Mouse (Mus musculus): ENCODE results near the gene Actl6a. TPM values are rescaled to one million over a fixed set of nuclear protein-coding genes. Genes with fewer than 3 reads are reported as not detected.
"Not testable (repeated sequence)": the region's sequence is repeated elsewhere in the genome, so short reads cannot be mapped to it uniquely, and the experiment has no call there.

The Actl6a gene
- 91.7 and 96.9 TPM in 2 replicates for polyA plus RNA-seq (2015; fragmentation: Nextera tagmentation; extraction: Ambion mirVana)

DNA sequence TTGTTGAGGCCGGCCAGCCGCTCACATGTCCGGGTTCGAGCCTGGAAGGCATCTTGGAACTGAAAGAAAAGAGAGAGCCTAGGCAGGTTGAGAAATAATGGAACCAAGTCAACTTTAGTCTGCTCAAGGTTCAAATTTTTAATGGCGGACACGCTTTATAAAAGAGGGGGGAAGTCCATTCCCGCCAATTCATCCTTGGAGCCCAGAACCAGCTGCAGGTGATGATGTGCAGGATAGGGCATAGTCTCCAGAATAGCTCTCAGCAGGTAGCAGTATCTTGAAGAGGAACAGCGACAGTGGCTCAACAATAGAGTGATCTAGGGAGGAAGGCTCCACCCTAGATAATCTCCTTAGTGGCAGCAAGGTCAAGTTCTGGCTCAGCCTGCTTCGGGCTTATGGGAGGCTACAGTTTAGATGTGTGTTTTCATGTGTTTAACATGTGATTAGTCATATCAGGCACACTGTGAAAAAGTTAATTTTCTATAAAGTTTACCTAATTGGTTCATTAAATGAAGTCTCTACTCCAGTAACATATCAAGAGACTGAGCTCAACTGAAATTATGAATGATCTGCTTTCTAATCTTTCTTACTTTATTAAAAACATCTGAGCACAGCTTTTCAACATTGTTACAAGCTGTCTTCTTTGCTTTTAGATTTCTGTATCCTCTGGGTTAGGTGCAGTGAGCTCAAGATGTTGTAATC is at the start of gene Actl6a:
Gene Actl6a, plus strand, starts transcription at position 652 of the 702 bp plus-strand sequence.
- H3K27me3 ChIP-seq (ENCODE audit: control insufficient read depth, insufficient read depth, low read length); H3K9ac ChIP-seq (ENCODE audit: low read length); H3K27ac ChIP-seq (ENCODE audit: low read length); H3K4me3 ChIP-seq (ENCODE audit: low read length); ATAC-seq (replicated peaks; ENCODE audit: extremely low read depth, insufficient read depth, low FRiP score); H3K4me1 ChIP-seq (ENCODE audit: control insufficient read depth, insufficient read depth, low read length); H3K4me2 ChIP-seq (ENCODE audit: low read depth, low read length); H3K36me3 ChIP-seq (ENCODE audit: control insufficient read depth, insufficient read depth); H3K9me3 ChIP-seq (replicated peaks; ENCODE audit: control insufficient read depth, low read length): not testable (repeated sequence)
- WGBS, result 71% methylated on average over 9 of the region's 9 CpGs

DNA sequence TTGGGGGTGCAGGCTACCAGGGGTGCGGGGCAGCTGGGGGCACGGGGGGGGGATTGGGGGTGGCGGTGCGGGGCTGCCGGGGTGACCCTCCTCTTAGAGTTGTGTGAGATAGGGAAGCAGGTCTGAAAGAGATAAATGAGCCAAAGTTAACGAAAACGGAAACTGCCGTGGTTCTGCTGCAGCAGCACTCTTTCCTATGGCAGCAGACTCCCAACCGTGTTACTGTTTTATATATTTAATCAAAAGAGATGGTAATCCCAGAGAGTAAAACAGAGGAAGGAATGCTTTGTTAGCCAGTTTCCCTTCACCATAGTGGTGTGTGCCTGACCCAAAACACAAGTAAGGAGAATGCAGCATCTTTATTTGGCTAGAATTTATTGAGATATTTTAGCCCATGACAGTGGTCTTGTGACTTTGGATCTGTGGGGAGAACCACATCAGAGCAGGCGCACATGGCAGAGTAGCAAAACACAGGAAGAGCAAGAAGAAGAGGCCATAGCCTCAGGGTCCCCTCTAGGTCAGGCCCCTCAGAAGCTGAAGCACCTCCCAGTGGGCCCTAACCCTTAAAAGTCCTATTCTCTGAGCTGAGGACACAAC is 49.6 kb upstream of the Actl6a start:
- no peak overlapping the region for H3K4me2 ChIP-seq (ENCODE audit: low read depth, low read length)
- peaks cover 10% of the 10 kb centered on the region for H3K4me1 ChIP-seq (ENCODE audit: control insufficient read depth, insufficient read depth, low read length)
- peaks cover 9% of the 10 kb centered on the region; the same call in 1 of the 2 replicates for H3K9me3 ChIP-seq (replicated peaks; ENCODE audit: control insufficient read depth, low read length)
- H3K27ac ChIP-seq (ENCODE audit: low read length), result no peak overlapping the region
- ATAC-seq (replicated peaks; ENCODE audit: extremely low read depth, insufficient read depth, low FRiP score), result no peak
- no peak overlapping the region for H3K4me3 ChIP-seq (ENCODE audit: low read length)
- no peak overlapping the region for H3K9ac ChIP-seq (ENCODE audit: low read length)
- no peaks in the 10 kb centered on the region for H3K27me3 ChIP-seq (ENCODE audit: control insufficient read depth, insufficient read depth, low read length)
- H3K36me3 ChIP-seq (ENCODE audit: control insufficient read depth, insufficient read depth), result no peaks in the 10 kb centered on the region
- 43% methylated on average over 10 of the region's 10 CpGs for WGBS

DNA sequence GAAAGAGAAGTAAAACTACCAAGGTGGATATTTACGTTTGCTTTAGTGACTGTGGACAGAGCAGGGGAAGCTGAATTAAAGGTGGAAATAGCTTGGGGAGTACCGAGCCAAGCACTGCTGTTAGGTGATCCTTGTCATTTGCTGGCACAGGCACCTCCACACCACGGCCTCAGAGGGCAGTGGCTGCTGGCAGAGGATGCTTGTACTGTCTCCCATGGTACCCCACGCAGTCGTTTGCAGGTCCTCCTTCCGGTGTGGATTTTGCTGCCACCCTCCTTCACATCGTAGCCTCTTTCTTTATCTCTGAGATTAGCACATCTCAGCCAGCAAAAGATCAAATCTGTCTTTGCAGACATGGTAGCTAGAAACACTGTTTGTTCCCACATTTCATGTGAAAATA is 47.7 kb upstream of the Actl6a start:
- 42% methylated on average over 7 of the region's 7 CpGs for whole genome bisulfite sequencing
- peak overlapping the region; percentile 71 for H3K9ac ChIP-seq (ENCODE audit: low read length)
- H3K36me3 ChIP-seq (ENCODE audit: control insufficient read depth, insufficient read depth), result no peaks in the 10 kb centered on the region
- H3K27ac ChIP-seq (ENCODE audit: low read length), result no peak overlapping the region
- H3K4me3 ChIP-seq (ENCODE audit: low read length), result peak overlapping the region; percentile 54
- no peak for ATAC-seq (replicated peaks; ENCODE audit: extremely low read depth, insufficient read depth, low FRiP score)
- peaks cover 10% of the 10 kb centered on the region for H3K4me1 ChIP-seq (ENCODE audit: control insufficient read depth, insufficient read depth, low read length)
- H3K27me3 ChIP-seq (ENCODE audit: control insufficient read depth, insufficient read depth, low read length), result no peaks in the 10 kb centered on the region
- H3K9me3 ChIP-seq (replicated peaks; ENCODE audit: control insufficient read depth, low read length), result 0 out of 2 replicates have a peak, but pooled peaks cover 2% of the 10 kb centered on the region
- peak overlapping the region; percentile 74 for H3K4me2 ChIP-seq (ENCODE audit: low read depth, low read length)

DNA sequence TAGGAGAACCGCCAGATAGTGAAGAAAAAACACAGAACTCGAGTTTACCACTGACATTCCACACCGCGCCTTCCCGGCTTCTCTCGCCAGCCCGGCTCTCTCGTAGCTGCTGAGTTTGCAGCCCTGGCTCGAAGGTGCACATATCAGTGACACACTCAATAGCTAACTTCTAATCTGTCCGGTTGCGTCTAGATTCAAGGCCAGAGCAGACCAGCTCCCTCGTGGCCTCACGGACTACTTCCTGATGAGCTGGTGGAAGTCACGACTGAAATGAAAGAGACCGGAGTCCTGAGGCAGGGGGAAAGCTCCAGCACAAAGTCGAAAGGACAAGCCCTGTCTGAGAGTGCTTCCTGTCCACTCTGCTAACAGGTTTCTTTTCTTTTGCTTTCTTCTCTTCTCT is 47.3 kb upstream of the Actl6a start:
- H3K27me3 ChIP-seq (ENCODE audit: control insufficient read depth, insufficient read depth, low read length), result no peaks in the 10 kb centered on the region
- WGBS, result 16% methylated on average over 16 of the region's 16 CpGs
- H3K4me1 ChIP-seq (ENCODE audit: control insufficient read depth, insufficient read depth, low read length), result peaks cover 10% of the 10 kb centered on the region
- peak overlapping the region; percentile 71 for H3K9ac ChIP-seq (ENCODE audit: low read length)
- H3K9me3 ChIP-seq (replicated peaks; ENCODE audit: control insufficient read depth, low read length), result 0 out of 2 replicates have a peak, but pooled peaks cover 2% of the 10 kb centered on the region
- peak overlapping the region; percentile 54 for H3K4me3 ChIP-seq (ENCODE audit: low read length)
- peak overlapping the region; percentile 74 for H3K4me2 ChIP-seq (ENCODE audit: low read depth, low read length)
- peak; percentile 32; the same call in 1 of the 2 replicates for ATAC-seq (replicated peaks; ENCODE audit: extremely low read depth, insufficient read depth, low FRiP score)
- no peaks in the 10 kb centered on the region for H3K36me3 ChIP-seq (ENCODE audit: control insufficient read depth, insufficient read depth)
- peak overlapping the region; percentile 39; the same call in 1 of the 2 replicates for H3K27ac ChIP-seq (ENCODE audit: low read length)

DNA sequence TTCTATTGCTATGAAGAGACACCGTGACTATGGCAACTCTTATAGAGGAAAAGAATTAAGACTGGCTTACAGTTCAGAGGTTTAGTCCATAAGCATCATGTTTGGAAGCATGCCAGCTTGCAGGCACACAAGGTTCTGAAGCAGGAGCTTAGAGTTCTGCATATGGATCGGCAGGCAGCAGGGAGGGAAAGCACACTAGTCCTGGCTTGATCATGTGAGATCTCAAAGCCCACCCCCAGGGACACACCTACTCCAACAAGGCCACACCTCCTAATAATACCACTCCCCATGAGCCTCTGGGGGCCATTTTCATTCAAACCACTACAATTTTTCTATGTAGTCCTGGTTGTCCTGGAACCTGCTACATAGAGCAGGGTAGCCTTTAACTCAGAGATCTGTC is 46.6 kb upstream of the Actl6a start:
- 84% methylated on average over 2 of the region's 2 CpGs for WGBS
- Histone ChIP-seq H3K4me2 (ENCODE audit: low read depth, low read length) (no peak overlapping the region), H3K4me1 (ENCODE audit: control insufficient read depth, insufficient read depth, low read length) (peaks cover 10% of the 10 kb centered on the region), H3K27me3 (ENCODE audit: control insufficient read depth, insufficient read depth, low read length) (no peaks in the 10 kb centered on the region), H3K36me3 (ENCODE audit: control insufficient read depth, insufficient read depth) (no peaks in the 10 kb centered on the region), H3K4me3 (ENCODE audit: low read length) (no peak overlapping the region), H3K9me3 (replicated peaks; ENCODE audit: control insufficient read depth, low read length) (0 out of 2 replicates have a peak, but pooled peaks cover 2% of the 10 kb centered on the region), H3K27ac (ENCODE audit: low read length) (no peak overlapping the region), H3K9ac (ENCODE audit: low read length) (no peak overlapping the region)
- no peak for ATAC-seq (replicated peaks; ENCODE audit: extremely low read depth, insufficient read depth, low FRiP score)

DNA sequence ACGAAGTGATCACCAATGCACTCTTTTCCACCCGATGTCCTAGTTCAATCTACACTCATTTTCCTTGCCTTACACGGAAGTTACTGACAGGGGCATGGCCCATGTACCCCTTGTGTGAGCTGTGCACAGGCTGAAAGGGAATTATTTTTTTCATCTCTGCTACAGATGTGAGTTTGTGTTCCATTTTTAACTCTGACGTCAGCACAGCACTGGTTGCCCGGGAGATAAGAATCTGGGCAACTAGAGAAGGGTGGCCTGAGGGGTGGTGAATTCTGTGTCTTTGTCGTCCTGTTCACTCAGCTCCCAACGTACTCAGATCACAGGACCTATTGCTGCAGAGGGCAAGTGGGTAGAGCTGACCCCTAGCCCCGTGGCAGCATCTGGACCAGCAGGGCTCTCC is 45.8 kb upstream of the Actl6a start:
- ATAC-seq (replicated peaks; ENCODE audit: extremely low read depth, insufficient read depth, low FRiP score), result no peak

DNA sequence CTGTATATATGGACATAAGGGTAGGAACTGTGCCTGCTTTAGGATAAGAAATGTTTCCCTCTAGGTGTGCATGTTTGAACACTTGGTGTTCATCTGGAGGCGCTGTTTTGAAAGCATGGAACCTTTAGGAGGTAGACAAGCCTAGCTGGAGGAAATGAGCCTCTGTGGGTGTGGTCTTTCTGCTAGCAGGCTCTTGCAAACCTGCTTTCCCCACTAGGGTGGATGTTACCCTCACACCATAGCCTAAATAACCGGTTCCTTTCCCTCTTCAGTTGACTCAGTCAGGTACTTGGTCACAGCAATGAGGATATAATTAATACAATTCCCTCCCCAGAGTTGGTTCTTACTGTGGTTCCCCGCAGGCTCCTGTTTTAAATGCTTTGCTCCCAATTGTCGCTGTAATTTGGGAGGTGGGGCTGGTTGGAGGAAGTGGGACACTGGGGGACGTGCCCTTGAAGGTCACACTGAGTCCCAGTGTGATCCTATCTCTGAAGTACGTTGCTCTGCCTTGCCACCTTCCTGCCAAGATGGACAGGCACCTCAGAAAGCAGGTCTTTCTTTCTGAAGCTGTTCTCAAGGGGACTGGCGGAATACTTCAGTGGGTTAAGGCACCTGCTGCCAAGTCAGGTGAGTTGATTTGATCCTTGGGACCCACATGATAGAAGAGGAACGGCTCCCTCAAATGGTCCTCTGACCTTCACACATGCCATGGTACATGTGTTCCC is 45.1 kb upstream of the Actl6a start:
- H3K9ac ChIP-seq (ENCODE audit: low read length), result no peak overlapping the region

More for the DNA sequence above, 45.8 kb upstream of the Actl6a start:
- Histone ChIP-seq H3K27ac (ENCODE audit: low read length) (no peak overlapping the region), H3K4me1 (ENCODE audit: control insufficient read depth, insufficient read depth, low read length) (peaks cover 10% of the 10 kb centered on the region), H3K4me3 (ENCODE audit: low read length) (no peak overlapping the region), H3K9me3 (replicated peaks; ENCODE audit: control insufficient read depth, low read length) (0 out of 2 replicates have a peak, but pooled peaks cover 2% of the 10 kb centered on the region), H3K27me3 (ENCODE audit: control insufficient read depth, insufficient read depth, low read length) (no peaks in the 10 kb centered on the region), H3K9ac (ENCODE audit: low read length) (no peak overlapping the region), H3K4me2 (ENCODE audit: low read depth, low read length) (no peak overlapping the region), H3K36me3 (ENCODE audit: control insufficient read depth, insufficient read depth) (no peaks in the 10 kb centered on the region)
- 45% methylated on average over 8 of the region's 8 CpGs for WGBS

DNA sequence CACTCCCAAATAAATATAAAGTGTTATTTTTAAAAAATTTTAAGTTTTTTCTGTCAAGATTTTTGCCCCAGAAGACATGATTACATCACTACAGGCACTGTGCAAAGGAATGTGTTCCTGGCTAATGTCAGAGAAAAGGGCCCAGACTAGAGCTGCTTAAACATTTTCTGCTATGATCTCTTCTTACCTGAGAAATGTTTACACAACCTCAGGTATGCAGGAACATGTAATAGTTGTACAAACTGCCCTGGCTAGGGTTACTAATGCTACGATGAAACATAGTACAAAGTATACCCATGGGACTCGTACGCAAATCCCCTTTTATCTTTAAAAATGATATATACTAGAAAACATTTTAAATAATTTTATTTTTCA is 44.6 kb upstream of the Actl6a start:
- Histone ChIP-seq H3K36me3 (ENCODE audit: control insufficient read depth, insufficient read depth) (no peaks in the 10 kb centered on the region), H3K4me3 (ENCODE audit: low read length) (no peak overlapping the region), H3K4me1 (ENCODE audit: control insufficient read depth, insufficient read depth, low read length) (peaks cover 8% of the 10 kb centered on the region), H3K4me2 (ENCODE audit: low read depth, low read length) (no peak overlapping the region), H3K9me3 (replicated peaks; ENCODE audit: control insufficient read depth, low read length) (0 out of 2 replicates have a peak, but pooled peaks cover 2% of the 10 kb centered on the region), H3K9ac (ENCODE audit: low read length) (no peak overlapping the region), H3K27ac (ENCODE audit: low read length) (no peak overlapping the region), H3K27me3 (ENCODE audit: control insufficient read depth, insufficient read depth, low read length) (no peaks in the 10 kb centered on the region)
- ATAC-seq (replicated peaks; ENCODE audit: extremely low read depth, insufficient read depth, low FRiP score), result no peak
- WGBS, result 85% methylated on average over 3 of the region's 3 CpGs

More for the DNA sequence above, 45.1 kb upstream of the Actl6a start:
- no peak overlapping the region for H3K27ac ChIP-seq (ENCODE audit: low read length)
- no peak overlapping the region for H3K4me2 ChIP-seq (ENCODE audit: low read depth, low read length)
- H3K36me3 ChIP-seq (ENCODE audit: control insufficient read depth, insufficient read depth), result no peaks in the 10 kb centered on the region
- H3K4me1 ChIP-seq (ENCODE audit: control insufficient read depth, insufficient read depth, low read length), result peaks cover 8% of the 10 kb centered on the region
- no peak for ATAC-seq (replicated peaks; ENCODE audit: extremely low read depth, insufficient read depth, low FRiP score)
- 0 out of 2 replicates have a peak, but pooled peaks cover 2% of the 10 kb centered on the region for H3K9me3 ChIP-seq (replicated peaks; ENCODE audit: control insufficient read depth, low read length)
- H3K27me3 ChIP-seq (ENCODE audit: control insufficient read depth, insufficient read depth, low read length), result no peaks in the 10 kb centered on the region
- 61% methylated on average over 8 of the region's 8 CpGs for WGBS
- no peak overlapping the region for H3K4me3 ChIP-seq (ENCODE audit: low read length)
